Mouse (Mus musculus): ENCODE data around the gene Lrrk2. TPM values are rescaled to one million over a fixed set of nuclear protein-coding genes. Genes with fewer than 3 reads are reported as not detected.
A peak's percentile ranks its signal among the peaks of the same experiment; 100 is the strongest.

Gene Lrrk2
- total RNA-seq (2014; fragmentation: Nextera tagmentation) = 7.2 and 10.9 TPM in 2 replicates
- 15.6 and 20.8 TPM in 2 replicates for total RNA-seq (2017)

- ATAC-seq (replicated peaks; ENCODE audit: poor library complexity, severe bottlenecking) = peak; percentile 98
These were observed at the start of gene Lrrk2 for GRCm38 (mm10) chr15:91672645-91673568. TSS of gene Lrrk2 (plus strand) at chr15:91673175.

GRCm38 (mm10) chr15:91624475-91624874 lies 48.5 kb upstream of the Lrrk2 start:
- ATAC-seq (replicated peaks; ENCODE audit: poor library complexity, severe bottlenecking) = peak; percentile 55

- ATAC-seq (replicated peaks; ENCODE audit: poor library complexity, severe bottlenecking) = no peak
These were observed 43.8 kb upstream of the Lrrk2 start for GRCm38 (mm10) chr15:91629137-91629536.

GRCm38 (mm10) chr15:91632473-91632872 lies 40.5 kb upstream of the Lrrk2 start:
- peak; percentile 62 for ATAC-seq (replicated peaks; ENCODE audit: poor library complexity, severe bottlenecking)

GRCm38 (mm10) chr15:91633051-91633450 lies 39.9 kb upstream of the Lrrk2 start:
- ATAC-seq (replicated peaks; ENCODE audit: poor library complexity, severe bottlenecking) = peak; percentile 97

GRCm38 (mm10) chr15:91633806-91634205 lies 39.2 kb upstream of the Lrrk2 start:
- no peak for ATAC-seq (replicated peaks; ENCODE audit: poor library complexity, severe bottlenecking)

- ATAC-seq (replicated peaks; ENCODE audit: poor library complexity, severe bottlenecking) = no peak
These were observed 38.7 kb upstream of the Lrrk2 start for GRCm38 (mm10) chr15:91634236-91634635.

- peak; percentile 34 for ATAC-seq (replicated peaks; ENCODE audit: poor library complexity, severe bottlenecking)
These were observed 31.3 kb upstream of the Lrrk2 start for GRCm38 (mm10) chr15:91641631-91642030.

GRCm38 (mm10) chr15:91642682-91643306 lies 30.2 kb upstream of the Lrrk2 start:
- ATAC-seq (replicated peaks; ENCODE audit: poor library complexity, severe bottlenecking) = no peak

GRCm38 (mm10) chr15:91643632-91644348 lies 29.2 kb upstream of the Lrrk2 start:
- ATAC-seq (replicated peaks; ENCODE audit: poor library complexity, severe bottlenecking) = peak; percentile 81

- no peak for ATAC-seq (replicated peaks; ENCODE audit: poor library complexity, severe bottlenecking)
These were observed 22.7 kb upstream of the Lrrk2 start for GRCm38 (mm10) chr15:91650270-91650669.

GRCm38 (mm10) chr15:91651493-91651892 lies 21.5 kb upstream of the Lrrk2 start:
- peak; percentile 93 for ATAC-seq (replicated peaks; ENCODE audit: poor library complexity, severe bottlenecking)

- peak; percentile 31; the same call in 1 of the 2 replicates for ATAC-seq (replicated peaks; ENCODE audit: poor library complexity, severe bottlenecking)
These were observed 14.7 kb upstream of the Lrrk2 start for GRCm38 (mm10) chr15:91658227-91658626.

GRCm38 (mm10) chr15:91660277-91661078 lies 12.5 kb upstream of the Lrrk2 start:
- ATAC-seq (replicated peaks; ENCODE audit: poor library complexity, severe bottlenecking) = peak; percentile 87

GRCm38 (mm10) chr15:91661079-91661369 lies 12.0 kb upstream of the Lrrk2 start:
- peak; percentile 86; the same call in 1 of the 2 replicates for ATAC-seq (replicated peaks; ENCODE audit: poor library complexity, severe bottlenecking)

GRCm38 (mm10) chr15:91664586-91665132 lies 8.3 kb upstream of the Lrrk2 start:
- ATAC-seq (replicated peaks; ENCODE audit: poor library complexity, severe bottlenecking) = peak; percentile 47

- no peak for ATAC-seq (replicated peaks; ENCODE audit: poor library complexity, severe bottlenecking)
These were observed 7.4 kb upstream of the Lrrk2 start for GRCm38 (mm10) chr15:91665530-91665929.

- ATAC-seq (replicated peaks; ENCODE audit: poor library complexity, severe bottlenecking) = no peak
These were observed 1.8 kb upstream of the Lrrk2 start for GRCm38 (mm10) chr15:91671216-91671615.

GRCm38 (mm10) chr15:91671987-91672386 lies 988 bp upstream of the Lrrk2 start:
- ATAC-seq (replicated peaks; ENCODE audit: poor library complexity, severe bottlenecking) = no peak

- ATAC-seq (replicated peaks; ENCODE audit: poor library complexity, severe bottlenecking) = no peak
These were observed 562 bp downstream of the Lrrk2 start for GRCm38 (mm10) chr15:91673569-91673905.
